12 mouse cellular contexts compared by ENCODE assay signal in the genomic region with DNA sequence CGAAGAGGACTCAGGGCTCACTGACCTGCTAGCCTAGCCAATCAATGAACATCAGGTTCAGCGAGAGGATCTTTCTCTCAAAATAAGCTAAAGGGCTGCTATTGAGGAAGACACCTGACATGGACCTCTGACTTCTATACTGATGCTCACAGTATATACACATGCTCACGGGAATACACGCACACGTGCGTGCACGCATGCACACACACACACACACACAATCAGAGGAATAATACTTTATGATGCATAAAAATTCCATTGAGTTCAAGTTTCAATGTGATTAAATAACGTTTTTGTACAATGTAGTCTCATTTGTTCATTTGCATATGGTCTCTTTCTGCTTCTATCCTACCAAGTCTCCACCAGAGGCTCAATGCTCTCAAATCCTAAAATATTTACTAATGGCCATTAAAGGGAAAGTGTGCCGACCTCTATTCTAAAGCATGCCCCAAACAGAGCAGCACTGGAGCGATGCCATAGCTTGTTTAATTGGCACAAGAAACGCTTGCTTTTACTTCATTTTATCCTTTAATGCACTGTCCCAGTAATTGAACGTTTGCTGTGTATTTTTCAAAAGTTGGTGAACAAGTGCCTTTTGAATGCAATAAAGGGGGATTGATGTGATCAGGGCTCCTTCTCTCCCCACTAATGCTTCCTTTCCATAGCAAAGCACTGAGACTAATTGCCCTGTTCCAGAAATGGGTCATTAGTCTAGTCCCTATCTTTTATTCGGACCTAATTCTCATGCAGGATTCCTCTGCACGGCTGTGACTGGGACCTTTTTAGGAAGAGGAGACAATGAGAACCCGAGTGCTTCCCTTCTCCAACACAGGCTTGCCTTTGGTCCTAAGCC.
A peak's percentile ranks its signal among the peaks of the same experiment; 100 is the strongest.
DNase-seq lines count a peak whose midpoint lies in the region; ATAC-seq lines count a peak whose summit lies in the region.
"Had no signal": no experiment of that assay in that cellular context is flagged by ENCODE, and none has a peak within 500 bp of the region (broad histone marks: within the 10 kb centered on the region; RNA-seq: fewer than 3 reads in every experiment).

No protein-coding gene starts in this region.

- H3K4me2 ChIP-seq in midbrain, embryonic 12.5 days (replicated peaks), result no peak overlapping the region
- H3K4me2 ChIP-seq: liver, embryonic 11.5 days had no signal

- DNase-seq in embryo, embryonic 10 days (ENCODE audit: low spot score), result peak; percentile 16
- DNase-seq in embryo, embryonic 11 days, result no peak
- peak; percentile 26 for DNase-seq in right cerebral cortex, adult 18-20 months
- DNase-seq in right cerebral cortex, postnatal 25 days, result no peak
- DNase-seq in right cerebral cortex, postnatal 4 days, result peak; percentile 16
- DNase-seq in kidney, adult 8-10 months, result no peak
- DNase-seq: heart, adult 18-20 months; lung, postnatal 14 days had no signal

- no peak overlapping the region for H3K4me3 ChIP-seq in midbrain, embryonic 12.5 days
- H3K4me3 ChIP-seq: myocyte had no signal

- whole genome bisulfite sequencing in midbrain, embryonic 12.5 days, result 65% methylated on average over 15 of the region's 15 CpGs

- no peak overlapping the region for H3K9ac ChIP-seq in midbrain, embryonic 12.5 days (replicated peaks)

- peak; percentile 66; the same call in 1 of the 2 replicates for ATAC-seq in midbrain, embryonic 12.5 days (ENCODE audit: low FRiP score, low read depth)
- ATAC-seq in megakaryocyte progenitor cell, adult 5-6 weeks (replicated peaks; ENCODE audit: poor library complexity), result no peak

- 0 out of 2 replicates have a peak, but pooled peaks cover 7% of the 10 kb centered on the region for H3K4me1 ChIP-seq in midbrain, embryonic 12.5 days

- no peaks in the 10 kb centered on the region for H3K9me3 ChIP-seq in midbrain, embryonic 12.5 days

- no peak overlapping the region for H3K27ac ChIP-seq in midbrain, embryonic 12.5 days (replicated peaks)

- no peaks in the 10 kb centered on the region for H3K27me3 ChIP-seq in midbrain, embryonic 12.5 days

- H3K36me3 ChIP-seq in midbrain, embryonic 12.5 days, result no peaks in the 10 kb centered on the region

Comparison
In these comparisons a context has a peak if more than half of its experiments do, and no peak if none do; other contexts are left out.
1. DNase-seq: peak in embryo, embryonic 10 days (single experiment), right cerebral cortex, adult 18-20 months (single experiment) and right cerebral cortex, postnatal 4 days (single experiment); none in embryo, embryonic 11 days (single experiment), right cerebral cortex, postnatal 25 days (single experiment) and kidney, adult 8-10 months (0 of 2).